Mouse (Mus musculus) heart, postnatal 0 days (tissue): Measurements from ENCODE around the gene Rbl2. TPM values are rescaled to one million over a fixed set of nuclear protein-coding genes. Genes with fewer than 3 reads are reported as not detected.
A peak's percentile ranks its signal among the peaks of the same experiment; 100 is the strongest.

Experiments used
- ATAC-seq: fragments of 200-750 bp; cut with Nextera tagmentation; 2 replicates; pipeline ENCODE4 v1.8.0; 2017; ENCODE audit warnings: low read depth, moderate number of reproducible peaks, moderate library complexity; ENCODE audit not compliant: insufficient read depth
- DNase-seq: peaks from one replicate; pipeline ENCODE4 v3.0.0-alpha.2; 2016; ENCODE audit warnings: low spot score
- H3K27ac ChIP-seq: fragments of 300-500 bp; sonication (generic); 2 replicates; pipeline ENCODE4 v1.5.1; 2014; ENCODE audit warnings: low read depth, mild to moderate bottlenecking
- H3K27me3 ChIP-seq: fragments of 300-500 bp; sonication (generic); 2 replicates; pipeline ENCODE4 v1.6.1; 2014; ENCODE audit warnings: low read length, mixed read lengths; ENCODE audit not compliant: control insufficient read depth, insufficient read depth
- H3K36me3 ChIP-seq: fragments of 300-500 bp; sonication (generic); replicated peaks from 2 replicates; pipeline ENCODE4 v1.6.1; 2014; ENCODE audit warnings: low read length, mixed read lengths; ENCODE audit not compliant: control insufficient read depth, insufficient read depth
- H3K4me1 ChIP-seq: fragments of 300-500 bp; sonication (generic); 2 replicates; pipeline ENCODE4 v1.6.1; 2014; ENCODE audit warnings: antibody characterized with exemption; ENCODE audit not compliant: control insufficient read depth, insufficient read depth
- H3K4me2 ChIP-seq: fragments of 300-500 bp; sonication (generic); 2 replicates; pipeline ENCODE4 v1.6.1; 2014; ENCODE audit warnings: low read depth, mild to moderate bottlenecking, low read length, moderate library complexity
- H3K4me3 ChIP-seq: fragments of 300-500 bp; sonication (generic); 2 replicates; pipeline ENCODE4 v1.5.1; 2014; ENCODE audit warnings: low read depth, low read length
- H3K9ac ChIP-seq: fragments of 300-500 bp; sonication (generic); replicated peaks from 2 replicates; pipeline ENCODE4 v1.6.1; 2014; ENCODE audit warnings: low read depth, low read length, mixed read lengths
- H3K9me3 ChIP-seq: fragments of 300-500 bp; sonication (generic); replicated peaks from 2 replicates; pipeline ENCODE4 v1.6.1; 2016; ENCODE audit warnings: low read length; ENCODE audit not compliant: control insufficient read depth
- CTCF ChIP-seq: IDR thresholded peaks from 2 replicates; pipeline ENCODE4 v1.5.1; 2016; ENCODE audit warnings: antibody characterized with exemption, control low read depth, low read depth
- EP300 ChIP-seq: IDR thresholded peaks from 2 replicates; pipeline ENCODE4 v1.6.1; 2016; ENCODE audit warnings: antibody characterized with exemption, low read depth
- WGBS: fragments of 180-500 bp; shearing (Covaris S2); extraction: QIAGEN DNeasy Blood & Tissue Kit; methylation state at CpG from one replicate; pipeline ENCODE4 v1.1.7; 2014; 5-methylcytosine and 5-hydroxymethylcytosine counted together
- polyA plus RNA-seq: library from polyadenylated mRNA; unstranded; fragments of >200 nt; fragmentation: Nextera tagmentation; extraction: Ambion mirVana; gene quantifications from 2 replicates; pipeline ENCODE4 v1.2.1, GENCODE M21; 2015
- total RNA-seq: library from RNA; depleted of rRNA; stranded (reverse); fragments of >200 nt; gene quantifications from 2 replicates; pipeline ENCODE4 v1.2.3, GENCODE M21; 2014; ENCODE audit warnings: low replicate concordance

Rbl2 gene
- total and polyA plus RNA-seq, 2 experiments from 2014 or later, result 10.9 to 20.1 TPM

DNA sequence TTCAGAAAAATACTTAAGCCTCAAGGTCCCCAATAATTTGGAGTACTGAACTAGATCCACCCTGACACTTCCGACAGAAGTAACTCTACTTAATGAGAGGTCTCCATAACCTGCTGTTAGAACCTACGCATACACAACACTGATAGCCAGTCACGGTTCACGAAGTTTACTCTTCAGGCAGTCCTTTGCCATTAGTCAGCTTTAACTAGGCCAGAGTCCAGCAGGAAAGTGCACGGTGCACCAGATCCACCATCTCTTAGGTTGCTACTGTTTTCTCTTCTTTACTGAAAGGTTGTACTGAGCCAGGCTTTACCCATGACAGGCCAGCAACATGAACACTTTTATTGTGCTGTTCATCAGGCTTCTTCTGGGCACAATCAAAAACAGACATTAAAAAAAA lies 54.5 kb downstream of the Rbl2 start:
- ATAC-seq (no peak), DNase-seq (no peak)
- TF ChIP-seq CTCF, result no peak
- no peak for TF ChIP-seq EP300
- H3K4me1 ChIP-seq, result no peaks in the 10 kb centered on the region
- no peak overlapping the region for H3K4me3 ChIP-seq
- no peaks in the 10 kb centered on the region for H3K9me3 ChIP-seq
- H3K4me2 ChIP-seq, result no peak overlapping the region
- no peak overlapping the region for H3K27ac ChIP-seq
- H3K36me3 ChIP-seq, result peaks cover 93% of the 10 kb centered on the region
- H3K9ac ChIP-seq, result no peak overlapping the region
- H3K27me3 ChIP-seq, result no peaks in the 10 kb centered on the region
- 92% methylated on average over 5 of the region's 5 CpGs for WGBS

DNA sequence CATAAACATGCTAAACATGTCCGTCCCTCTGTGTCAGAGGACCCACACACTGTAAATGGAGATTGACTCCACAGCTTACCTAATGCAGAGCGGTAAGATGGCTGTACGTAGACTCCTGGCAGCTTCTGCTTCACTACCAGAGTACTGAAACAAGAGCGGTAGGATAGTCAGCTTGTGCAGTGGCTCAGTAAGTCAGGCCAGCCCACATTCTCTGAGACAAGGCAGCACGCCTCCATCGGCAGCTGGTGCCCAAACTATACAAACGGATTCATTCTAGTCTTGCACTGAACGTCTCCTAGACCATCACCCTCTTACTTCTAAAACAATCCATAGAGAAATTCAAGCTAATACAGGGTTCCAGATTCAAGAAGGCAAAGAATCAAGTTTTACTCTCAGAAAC lies 56.9 kb downstream of the Rbl2 start:
- TF ChIP-seq EP300, result no peak
- TF ChIP-seq CTCF, result no peak
- no peaks in the 10 kb centered on the region for H3K27me3 ChIP-seq
- H3K27ac ChIP-seq, result no peak overlapping the region
- no peaks in the 10 kb centered on the region for H3K9me3 ChIP-seq
- ATAC-seq, result no peak
- peaks cover 78% of the 10 kb centered on the region for H3K36me3 ChIP-seq
- H3K4me3 ChIP-seq, result no peak overlapping the region
- DNase-seq, result no peak
- no peak overlapping the region for H3K4me2 ChIP-seq
- H3K9ac ChIP-seq, result no peak overlapping the region
- 95% methylated on average over 8 of the region's 8 CpGs for WGBS
- no peaks in the 10 kb centered on the region for H3K4me1 ChIP-seq

DNA sequence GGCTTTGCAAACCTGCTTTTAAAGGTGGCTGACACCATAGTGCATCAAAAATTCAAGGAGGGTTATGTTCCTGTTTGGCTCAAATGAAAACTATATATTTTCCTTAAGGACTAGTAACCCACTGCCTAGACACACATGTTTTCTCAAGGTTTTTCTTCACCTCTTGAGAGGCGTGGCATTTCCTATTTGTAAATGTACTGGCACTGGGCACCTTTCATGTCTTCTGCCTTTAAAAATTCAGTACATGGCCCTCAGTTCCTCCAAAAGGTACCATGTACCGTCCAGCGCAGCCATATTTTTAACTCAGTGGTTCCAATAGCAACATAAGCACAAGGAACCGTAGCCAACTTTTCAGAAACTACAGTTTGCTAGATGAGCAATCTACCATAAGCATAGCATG lies 62.9 kb downstream of the Rbl2 start:
- Histone ChIP-seq H3K27ac (no peak overlapping the region), H3K4me2 (peak overlapping the region; percentile 87), H3K4me1 (peaks cover 8% of the 10 kb centered on the region; the same call in 1 of the 2 replicates), H3K36me3 (peaks cover 22% of the 10 kb centered on the region), H3K9ac (no peak overlapping the region), H3K4me3 (peak overlapping the region; percentile 84), H3K27me3 (no peaks in the 10 kb centered on the region), H3K9me3 (no peaks in the 10 kb centered on the region)
- ATAC-seq (no peak), DNase-seq (no peak)
- WGBS, result 75% methylated on average over 4 of the region's 4 CpGs
- no peak for TF ChIP-seq CTCF
- no peak for TF ChIP-seq EP300

DNA sequence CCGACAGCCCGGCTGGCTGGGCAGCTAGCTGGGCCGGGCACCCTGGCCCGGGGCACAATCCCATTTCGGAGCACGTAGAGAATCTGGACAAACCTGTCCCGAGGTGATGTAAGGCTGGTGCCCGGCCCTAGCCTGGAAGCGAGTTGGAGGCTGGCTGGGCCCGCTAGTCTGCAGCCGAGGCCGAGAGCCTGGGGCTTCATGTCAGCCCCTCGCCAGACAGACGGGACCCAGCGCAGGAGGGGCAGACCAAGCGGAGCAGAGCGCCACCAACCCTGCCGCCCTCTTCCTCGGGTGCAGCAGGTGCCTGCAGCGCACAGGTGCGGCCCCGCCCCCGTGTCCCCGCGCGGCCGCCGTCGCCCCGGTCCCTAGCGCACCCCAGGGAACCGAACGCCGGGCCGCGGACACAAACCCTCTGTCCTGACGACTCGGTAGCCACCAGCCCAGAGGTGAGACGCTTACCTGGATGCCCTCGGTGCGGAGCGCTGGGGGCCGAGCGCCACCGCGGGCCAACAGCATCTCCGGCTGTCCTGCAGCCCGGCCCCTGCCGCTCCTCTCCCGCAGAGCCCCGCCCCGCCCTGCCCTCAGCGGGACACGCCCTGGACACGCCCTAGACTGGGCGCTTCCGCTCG lies 63.7 kb downstream of the Rbl2 start:
- WGBS, result 1% methylated on average over 53 of the region's 58 CpGs
- Histone ChIP-seq H3K9me3 (no peaks in the 10 kb centered on the region), H3K9ac (peak overlapping the region; percentile 64), H3K4me3 (peak overlapping the region; percentile 84), H3K27me3 (no peaks in the 10 kb centered on the region), H3K4me1 (peaks cover 8% of the 10 kb centered on the region; the same call in 1 of the 2 replicates), H3K4me2 (peak overlapping the region; percentile 87), H3K27ac (0 out of 2 replicates have a peak overlapping the region, but pooled peaks have one; percentile 27), H3K36me3 (peaks cover 14% of the 10 kb centered on the region)
- TF ChIP-seq EP300, result no peak
- DNase-seq, result no peak
- ATAC-seq, result peak; percentile 7; the same call in 1 of the 2 replicates

DNA sequence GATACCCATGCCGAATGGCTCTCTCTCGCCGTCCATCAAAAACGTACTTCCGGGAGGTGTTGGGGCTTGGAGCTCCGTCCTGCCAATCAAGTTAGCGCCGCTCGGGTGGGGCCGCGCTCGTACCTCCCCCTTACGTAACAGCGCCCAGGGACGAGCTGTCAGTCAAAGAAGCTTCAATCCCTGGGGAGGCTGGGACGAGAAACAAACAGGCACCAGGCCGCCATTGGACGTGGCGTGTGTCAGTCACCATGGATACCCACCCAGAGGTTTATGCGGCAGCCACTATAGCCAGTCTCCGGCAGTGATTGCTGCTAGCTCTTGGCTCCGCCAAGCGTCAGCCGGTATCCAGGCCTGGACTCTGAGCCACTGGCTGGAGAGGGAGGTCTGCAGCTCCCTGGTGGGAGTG lies 64.2 kb downstream of the Rbl2 start:
- H3K4me2 ChIP-seq, result peak overlapping the region; percentile 87
- H3K36me3 ChIP-seq, result peaks cover 9% of the 10 kb centered on the region
- H3K4me1 ChIP-seq, result peaks cover 8% of the 10 kb centered on the region; the same call in 1 of the 2 replicates
- H3K27me3 ChIP-seq, result no peaks in the 10 kb centered on the region
- ATAC-seq, result peak; percentile 98
- peak; percentile 39 for TF ChIP-seq CTCF
- no peak for TF ChIP-seq EP300
- no peaks in the 10 kb centered on the region for H3K9me3 ChIP-seq
- H3K9ac ChIP-seq, result no peak overlapping the region
- DNase-seq, result peak; percentile 99
- H3K27ac ChIP-seq, result 0 out of 2 replicates have a peak overlapping the region, but pooled peaks have one; percentile 3
- H3K4me3 ChIP-seq, result peak overlapping the region; percentile 84
- WGBS, result under 1% methylated on average over 24 of the region's 24 CpGs
